Mouse (Mus musculus): Measurements from ENCODE around the gene Acot6.

- TF ChIP-seq CTCF (IDR thresholded peaks at IDR 0.05; ENCODE audit: control insufficient read depth, insufficient read depth, low read length) (no peak), POLR2A (IDR thresholded peaks at IDR 0.05; ENCODE audit: borderline replicate concordance, control insufficient read depth, low read depth, low read length) (no peak)
These were observed 9.5 kb downstream of the Acot6 start for GRCm38 (mm10) chr12:84109924-84110323.
